Mouse (Mus musculus): ENCODE data around the gene Eif3i. TPM values are rescaled to one million over a fixed set of nuclear protein-coding genes. Genes with fewer than 3 reads are reported as not detected.

Eif3i gene
- 282 and 300 TPM in 2 replicates for total RNA-seq (2014; rRNA removed)
- 213 and 222 TPM in 2 replicates for polyA plus RNA-seq (2015; fragmentation: Nextera tagmentation; extraction: Ambion mirVana)

DNA sequence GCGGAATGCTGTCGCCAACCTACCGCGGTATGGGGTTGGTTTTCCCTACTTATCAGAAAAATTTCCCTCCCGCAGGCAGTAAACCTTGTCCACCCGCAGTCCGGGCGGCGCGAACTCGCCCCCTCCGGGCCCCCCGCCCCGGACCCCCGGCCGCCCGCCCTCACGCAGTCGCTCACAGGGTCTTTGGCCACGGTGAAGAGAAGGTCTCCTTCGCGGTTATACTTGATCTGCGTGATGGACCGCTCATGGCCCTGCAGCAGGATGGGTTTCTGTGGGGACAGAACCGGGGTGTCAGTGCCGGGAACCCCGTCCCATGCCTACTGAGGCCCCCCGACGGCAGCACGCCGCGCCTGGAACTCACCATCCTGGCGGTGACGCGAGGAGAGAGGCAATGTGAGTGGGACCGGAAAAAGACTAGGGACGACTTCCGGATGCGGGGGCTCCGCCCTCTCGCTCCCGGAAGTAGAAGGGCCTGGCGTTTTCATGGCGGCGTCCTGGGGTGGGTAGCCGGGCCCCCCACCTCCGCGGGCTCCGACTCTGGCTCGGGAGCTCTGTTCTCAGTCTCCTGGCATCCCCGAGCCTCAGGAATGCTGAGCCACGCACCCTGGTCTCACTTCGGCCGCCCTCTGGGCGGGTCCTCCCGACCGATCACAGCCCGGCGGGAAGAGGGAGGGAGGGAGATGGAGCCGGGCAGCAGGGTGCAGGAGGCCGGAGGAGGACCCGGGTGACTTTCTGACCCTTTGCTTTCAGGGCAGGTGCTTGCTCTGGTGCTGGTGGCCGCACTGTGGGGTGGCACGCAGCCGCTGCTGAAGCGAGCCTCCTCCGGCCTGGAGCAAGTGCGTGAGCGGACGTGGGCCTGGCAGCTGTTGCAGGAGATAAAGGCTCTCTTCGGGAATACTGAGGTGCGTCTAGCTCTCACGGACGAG lies at the start of gene Eif3i, which contains the start of gene Tmem234:
Gene Eif3i, minus strand, starts transcription at position 416 of the 926 bp plus-strand sequence.
Gene Tmem234, plus strand, starts transcription at position 436 of the 926 bp plus-strand sequence.
- peak; percentile 36 for TF ChIP-seq CTCF (IDR thresholded peaks at IDR 0.05)
- ATAC-seq (ENCODE audit: low FRiP score) (peak; percentile 88), DNase-seq (ENCODE audit: low spot score) (peak; percentile 91)
- Histone ChIP-seq H3K9ac (replicated peaks; ENCODE audit: low read length, poor library complexity, severe bottlenecking) (peak within 1 kb of the TSS; percentile 93), H3K36me3 (ENCODE audit: insufficient read depth, low read length) (peaks cover 17% of the 10 kb centered on the region), H3K27me3 (ENCODE audit: insufficient read depth, low read length) (no peaks in the 10 kb centered on the region), H3K4me1 (ENCODE audit: insufficient read depth, low read length) (peaks cover 11% of the 10 kb centered on the region), H3K9me3 (ENCODE audit: low read length) (no peaks in the 10 kb centered on the region), H3K4me2 (ENCODE audit: low read depth, low read length, poor library complexity, severe bottlenecking) (peak within 1 kb of the TSS; percentile 78), H3K4me3 (ENCODE audit: low read depth, low read length) (peak within 1 kb of the TSS; percentile 99), H3K27ac (ENCODE audit: low read depth, low read length) (peak within 1 kb of the TSS; percentile 76)
- under 1% methylated on average over 73 of the region's 74 CpGs for WGBS

DNA sequence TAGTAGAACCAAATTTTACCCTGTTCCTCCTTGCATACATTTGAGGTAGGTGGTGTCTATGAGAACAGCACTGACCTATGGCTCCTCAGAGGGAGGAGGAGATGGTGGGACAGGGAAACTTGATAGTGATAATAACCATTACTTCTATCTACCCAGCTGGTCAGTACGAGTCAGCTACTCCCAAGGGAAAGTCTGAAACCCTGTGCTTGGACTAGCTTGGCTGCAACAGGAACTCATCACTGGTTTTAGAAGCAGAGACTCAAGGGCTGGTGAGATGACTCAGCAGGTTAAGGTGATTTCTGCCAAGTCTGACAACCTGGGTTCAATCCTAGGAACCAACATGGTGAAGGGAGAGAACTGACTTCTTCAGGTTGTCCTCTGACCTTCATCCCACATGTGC lies 48.2 kb upstream of the Eif3i start:
- DNase-seq (ENCODE audit: low spot score) (no peak), ATAC-seq (ENCODE audit: low FRiP score) (no peak)
- TF ChIP-seq CTCF (IDR thresholded peaks at IDR 0.05) = no peak
- no peak overlapping the region for H3K9ac ChIP-seq (replicated peaks; ENCODE audit: low read length, poor library complexity, severe bottlenecking)
- no peak overlapping the region for H3K27ac ChIP-seq (ENCODE audit: low read depth, low read length)
- H3K4me3 ChIP-seq (ENCODE audit: low read depth, low read length) = no peak overlapping the region
- H3K27me3 ChIP-seq (ENCODE audit: insufficient read depth, low read length) = no peaks in the 10 kb centered on the region
- H3K36me3 ChIP-seq (ENCODE audit: insufficient read depth, low read length) = peaks cover 69% of the 10 kb centered on the region
- H3K4me2 ChIP-seq (ENCODE audit: low read depth, low read length, poor library complexity, severe bottlenecking) = no peak overlapping the region
- WGBS = 92% methylated on average over 1 of the region's 1 CpGs
- no peaks in the 10 kb centered on the region for H3K9me3 ChIP-seq (ENCODE audit: low read length)
- H3K4me1 ChIP-seq (ENCODE audit: insufficient read depth, low read length) = no peaks in the 10 kb centered on the region

DNA sequence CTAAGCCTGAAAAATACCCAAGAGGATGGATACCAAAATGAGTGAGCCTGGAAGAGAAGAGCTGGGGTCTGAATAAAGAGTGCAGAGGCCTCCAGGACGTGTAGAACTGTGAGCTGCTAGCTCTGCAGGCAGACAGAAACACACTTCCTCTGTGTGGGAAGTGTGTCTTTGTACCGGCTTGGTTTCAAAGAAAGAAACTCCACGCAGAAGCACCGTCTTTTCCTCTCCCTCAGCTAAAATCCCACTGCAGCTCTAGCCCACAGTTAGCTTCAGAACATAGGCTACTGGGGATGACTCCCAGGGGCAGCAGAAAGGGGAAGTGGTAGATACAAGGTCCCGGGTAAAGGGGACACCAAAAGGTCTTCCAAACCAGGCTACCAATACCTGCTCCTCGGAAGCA lies 44.8 kb upstream of the Eif3i start:
- ATAC-seq (ENCODE audit: low FRiP score) = no peak
- peaks cover 45% of the 10 kb centered on the region for H3K36me3 ChIP-seq (ENCODE audit: insufficient read depth, low read length)
- TF ChIP-seq CTCF (IDR thresholded peaks at IDR 0.05) = no peak

DNA sequence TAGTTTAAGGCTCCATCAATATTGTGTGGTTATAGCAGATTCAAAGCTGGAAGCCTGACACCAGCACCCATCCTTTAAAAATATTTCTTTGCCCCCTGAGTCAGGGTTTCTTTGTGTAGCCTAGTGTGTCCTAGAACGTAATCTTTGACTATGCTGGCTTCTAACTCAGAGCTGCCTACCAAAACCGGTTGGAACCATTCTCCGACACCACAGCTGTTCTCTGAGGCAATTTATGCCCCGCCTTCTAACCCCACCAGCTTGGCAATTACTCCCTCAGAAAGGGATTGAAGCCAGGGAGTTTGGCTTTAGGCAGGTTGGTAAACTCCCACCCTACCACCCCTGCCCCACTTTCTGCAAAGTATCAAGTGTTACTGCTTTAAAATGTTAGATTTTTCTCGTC lies 41.3 kb upstream of the Eif3i start:
- no peak for TF ChIP-seq CTCF (IDR thresholded peaks at IDR 0.05)
- Histone ChIP-seq H3K4me3 (ENCODE audit: low read depth, low read length) (no peak overlapping the region), H3K9ac (replicated peaks; ENCODE audit: low read length, poor library complexity, severe bottlenecking) (no peak overlapping the region), H3K9me3 (ENCODE audit: low read length) (no peaks in the 10 kb centered on the region), H3K36me3 (ENCODE audit: insufficient read depth, low read length) (peaks cover 20% of the 10 kb centered on the region), H3K4me2 (ENCODE audit: low read depth, low read length, poor library complexity, severe bottlenecking) (no peak overlapping the region; the same call in 1 of the 2 replicates), H3K4me1 (ENCODE audit: insufficient read depth, low read length) (peaks cover 13% of the 10 kb centered on the region), H3K27me3 (ENCODE audit: insufficient read depth, low read length) (no peaks in the 10 kb centered on the region), H3K27ac (ENCODE audit: low read depth, low read length) (no peak overlapping the region)
- ATAC-seq (ENCODE audit: low FRiP score) = no peak
- no peak for DNase-seq (ENCODE audit: low spot score)
- WGBS = 53% methylated on average over 5 of the region's 5 CpGs

More for the DNA sequence above, 44.8 kb upstream of the Eif3i start:
- 95% methylated on average over 6 of the region's 6 CpGs for WGBS
- Histone ChIP-seq H3K4me2 (ENCODE audit: low read depth, low read length, poor library complexity, severe bottlenecking) (no peak overlapping the region), H3K9me3 (ENCODE audit: low read length) (no peaks in the 10 kb centered on the region), H3K27me3 (ENCODE audit: insufficient read depth, low read length) (no peaks in the 10 kb centered on the region), H3K9ac (replicated peaks; ENCODE audit: low read length, poor library complexity, severe bottlenecking) (no peak overlapping the region), H3K4me3 (ENCODE audit: low read depth, low read length) (no peak overlapping the region), H3K4me1 (ENCODE audit: insufficient read depth, low read length) (no peaks in the 10 kb centered on the region), H3K27ac (ENCODE audit: low read depth, low read length) (no peak overlapping the region)
- no peak for DNase-seq (ENCODE audit: low spot score)

DNA sequence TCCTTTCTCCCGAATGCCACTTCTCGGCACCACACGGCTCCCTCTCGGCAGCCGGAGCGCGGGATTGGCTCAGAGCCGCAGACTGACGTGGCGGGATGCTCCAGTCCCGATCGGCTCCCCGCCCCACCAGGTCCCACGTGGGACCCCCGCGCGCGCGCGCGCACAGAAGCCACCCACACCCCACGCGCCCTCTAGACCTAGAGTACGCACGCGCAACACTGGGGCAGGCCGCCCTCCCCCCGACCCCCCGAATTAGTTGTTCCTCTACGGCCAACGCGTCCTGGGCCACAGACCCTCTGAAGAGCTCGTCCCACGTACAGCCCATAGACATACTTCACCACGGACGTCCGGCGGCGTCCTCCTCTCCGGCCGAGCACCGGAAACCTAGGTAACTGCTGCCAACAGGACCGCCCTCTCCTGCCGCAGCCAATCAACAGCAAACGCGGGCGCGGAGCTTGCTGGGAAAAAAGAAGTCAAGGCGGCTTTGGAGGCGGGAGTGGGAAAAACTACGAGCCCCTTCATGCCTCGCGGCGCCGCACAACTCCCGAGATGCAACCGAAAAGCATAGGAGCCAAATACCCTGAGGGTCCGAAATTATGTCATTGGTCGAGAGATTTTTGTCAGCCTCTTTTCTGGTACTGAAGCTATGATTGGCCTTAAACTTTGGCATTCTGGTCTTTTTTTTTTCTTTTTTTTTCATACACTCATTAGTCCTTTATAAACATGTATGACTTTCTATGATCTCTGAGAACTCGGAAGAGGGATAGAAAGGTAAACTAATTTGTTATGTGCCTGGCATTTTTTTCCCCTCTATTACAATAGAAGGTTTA lies 40.4 kb upstream of the Eif3i start, which contains the start of gene Txlna:
Gene Txlna, minus strand, starts transcription at position 428 of the 830 bp plus-strand sequence.
- Histone ChIP-seq H3K4me1 (ENCODE audit: insufficient read depth, low read length) (peaks cover 13% of the 10 kb centered on the region), H3K4me3 (ENCODE audit: low read depth, low read length) (peak within 1 kb of the TSS; percentile 54), H3K27me3 (ENCODE audit: insufficient read depth, low read length) (no peaks in the 10 kb centered on the region), H3K9ac (replicated peaks; ENCODE audit: low read length, poor library complexity, severe bottlenecking) (peak within 1 kb of the TSS; percentile 69), H3K9me3 (ENCODE audit: low read length) (no peaks in the 10 kb centered on the region), H3K4me2 (ENCODE audit: low read depth, low read length, poor library complexity, severe bottlenecking) (peak within 1 kb of the TSS; percentile 87), H3K36me3 (ENCODE audit: insufficient read depth, low read length) (peaks cover 26% of the 10 kb centered on the region), H3K27ac (ENCODE audit: low read depth, low read length) (peak within 1 kb of the TSS; percentile 89)
- ATAC-seq (ENCODE audit: low FRiP score) (peak; percentile 96), DNase-seq (ENCODE audit: low spot score) (peak; percentile 99)
- WGBS = under 1% methylated on average over 47 of the region's 60 CpGs
- no peak for TF ChIP-seq CTCF (IDR thresholded peaks at IDR 0.05)

All from midbrain, postnatal 0 days (tissue).